Mouse (Mus musculus) embryonic facial prominence, embryonic 13.5 days (tissue): Measurements from ENCODE around the gene Astl. TPM values are rescaled to one million over a fixed set of nuclear protein-coding genes. Genes with fewer than 3 reads are reported as not detected.

Experiments
- ATAC-seq: fragments of 200-750 bp; cut with Nextera tagmentation; 2 replicates; pipeline ENCODE4 v1.8.0; 2017; ENCODE audit warnings: low read depth; ENCODE audit not compliant: insufficient number of reproducible peaks, insufficient read depth, low FRiP score, low TSS enrichment
- H3K27ac ChIP-seq: fragments of 300-500 bp; sonication (generic); 2 replicates; pipeline ENCODE4 v1.5.1; 2015; ENCODE audit warnings: moderate library complexity, mild to moderate bottlenecking, inconsistent platforms
- H3K27me3 ChIP-seq: fragments of 300-500 bp; sonication (generic); 2 replicates; pipeline ENCODE4 v1.6.1; 2015; ENCODE audit warnings: mild to moderate bottlenecking, inconsistent platforms
- H3K36me3 ChIP-seq: fragments of 300-500 bp; sonication (generic); 2 replicates; pipeline ENCODE4 v1.6.1; 2015; ENCODE audit warnings: mild to moderate bottlenecking, inconsistent platforms
- H3K4me1 ChIP-seq: fragments of 300-500 bp; sonication (generic); 2 replicates; pipeline ENCODE4 v1.6.1; 2015; ENCODE audit warnings: inconsistent platforms
- H3K4me2 ChIP-seq: fragments of 300-500 bp; sonication (generic); 2 replicates; pipeline ENCODE4 v1.6.1; 2015; ENCODE audit warnings: moderate library complexity, mild to moderate bottlenecking, inconsistent platforms
- H3K4me3 ChIP-seq: fragments of 300-500 bp; sonication (generic); 2 replicates; pipeline ENCODE4 v1.5.1; 2015; ENCODE audit warnings: mild to moderate bottlenecking, inconsistent platforms
- H3K9ac ChIP-seq: fragments of 300-500 bp; sonication (generic); 2 replicates; pipeline ENCODE4 v1.6.1; 2015; ENCODE audit warnings: mild to moderate bottlenecking, inconsistent platforms
- H3K9me3 ChIP-seq: fragments of 300-500 bp; sonication (generic); 2 replicates; pipeline ENCODE4 v1.6.1; 2016; ENCODE audit warnings: inconsistent platforms
- WGBS: fragments of 180-500 bp; shearing (Covaris S2); methylation state at CpG from one replicate; pipeline ENCODE4 v1.1.7; 2015; ENCODE audit warnings: mixed read lengths; 5-methylcytosine and 5-hydroxymethylcytosine counted together
- polyA plus RNA-seq: library from polyadenylated mRNA; unstranded; fragments of >200 nt; fragmentation: Nextera tagmentation; extraction: Ambion mirVana; gene quantifications from 2 replicates; pipeline ENCODE4 v1.2.1, GENCODE M21; 2015

Astl gene
- polyA plus RNA-seq, 1 experiment from 2014 or later = 0.76 TPM

- H3K27ac ChIP-seq = no peak overlapping the region
- no peak overlapping the region for H3K9ac ChIP-seq
- H3K4me3 ChIP-seq = no peak overlapping the region
- ATAC-seq = no peak
- no peak overlapping the region for H3K4me2 ChIP-seq
- 48% methylated on average over 9 of the region's 9 CpGs for WGBS
- no peaks in the 10 kb centered on the region for H3K4me1 ChIP-seq
- H3K27me3 ChIP-seq = peaks cover 20% of the 10 kb centered on the region
- H3K36me3 ChIP-seq = no peaks in the 10 kb centered on the region
- H3K9me3 ChIP-seq = no peaks in the 10 kb centered on the region
Observed at GRCm38 (mm10) chr2:127370561-127371483, 32.4 kb downstream of the Astl start.

- H3K4me3 ChIP-seq = no peak overlapping the region
- ATAC-seq = no peak
- no peak overlapping the region for H3K27ac ChIP-seq
- no peak overlapping the region for H3K9ac ChIP-seq
- peaks cover 13% of the 10 kb centered on the region for H3K27me3 ChIP-seq
- no peaks in the 10 kb centered on the region for H3K9me3 ChIP-seq
- WGBS = 79% methylated on average over 1 of the region's 1 CpGs
- H3K36me3 ChIP-seq = no peaks in the 10 kb centered on the region
- no peaks in the 10 kb centered on the region for H3K4me1 ChIP-seq
- H3K4me2 ChIP-seq = no peak overlapping the region
Observed at GRCm38 (mm10) chr2:127371484-127371861, 33.0 kb downstream of the Astl start.

- Histone ChIP-seq H3K4me2 (no peak overlapping the region), H3K9ac (no peak overlapping the region), H3K27ac (no peak overlapping the region), H3K27me3 (peaks cover 7% of the 10 kb centered on the region), H3K9me3 (no peaks in the 10 kb centered on the region), H3K4me1 (no peaks in the 10 kb centered on the region), H3K4me3 (no peak overlapping the region), H3K36me3 (no peaks in the 10 kb centered on the region)
- 92% methylated on average over 2 of the region's 2 CpGs for WGBS
- no peak for ATAC-seq
Observed at GRCm38 (mm10) chr2:127372082-127372481, 33.6 kb downstream of the Astl start.

- 89% methylated on average over 3 of the region's 3 CpGs for WGBS
- ATAC-seq = no peak
- H3K36me3 ChIP-seq = no peaks in the 10 kb centered on the region
- H3K9me3 ChIP-seq = no peaks in the 10 kb centered on the region
- no peak overlapping the region for H3K4me2 ChIP-seq
- no peak overlapping the region for H3K9ac ChIP-seq
- H3K27me3 ChIP-seq = no peaks in the 10 kb centered on the region
- H3K4me3 ChIP-seq = no peak overlapping the region
- H3K4me1 ChIP-seq = no peaks in the 10 kb centered on the region
- no peak overlapping the region for H3K27ac ChIP-seq
Observed at GRCm38 (mm10) chr2:127374131-127374530, 35.7 kb downstream of the Astl start.

- H3K27ac ChIP-seq = no peak overlapping the region
- no peak for ATAC-seq
Observed at GRCm38 (mm10) chr2:127375087-127375486, 36.6 kb downstream of the Astl start.

GRCm38 (mm10) chr2:127375759-127376341, 37.4 kb downstream of the Astl start:
- H3K4me3 ChIP-seq = no peak overlapping the region
- no peak for ATAC-seq
- no peak overlapping the region for H3K27ac ChIP-seq

More at GRCm38 (mm10) chr2:127375087-127375486, 36.6 kb downstream of the Astl start:
- Histone ChIP-seq H3K36me3 (no peaks in the 10 kb centered on the region), H3K4me1 (no peaks in the 10 kb centered on the region), H3K9ac (no peak overlapping the region), H3K4me2 (no peak overlapping the region), H3K27me3 (no peaks in the 10 kb centered on the region), H3K4me3 (no peak overlapping the region), H3K9me3 (no peaks in the 10 kb centered on the region)
- 74% methylated on average over 3 of the region's 3 CpGs for WGBS

GRCm38 (mm10) chr2:127376423-127377051, 38.1 kb downstream of the Astl start:
- Histone ChIP-seq H3K4me2 (no peak overlapping the region), H3K4me3 (no peak overlapping the region), H3K9me3 (no peaks in the 10 kb centered on the region), H3K27ac (no peak overlapping the region), H3K9ac (no peak overlapping the region), H3K27me3 (no peaks in the 10 kb centered on the region), H3K4me1 (no peaks in the 10 kb centered on the region), H3K36me3 (no peaks in the 10 kb centered on the region)
- ATAC-seq = no peak
- 72% methylated on average over 6 of the region's 6 CpGs for WGBS

More at GRCm38 (mm10) chr2:127375759-127376341, 37.4 kb downstream of the Astl start:
- Histone ChIP-seq H3K9me3 (no peaks in the 10 kb centered on the region), H3K9ac (no peak overlapping the region), H3K36me3 (no peaks in the 10 kb centered on the region), H3K4me2 (no peak overlapping the region), H3K4me1 (no peaks in the 10 kb centered on the region), H3K27me3 (no peaks in the 10 kb centered on the region)
- WGBS = 57% methylated on average over 7 of the region's 7 CpGs

GRCm38 (mm10) chr2:127377942-127378610, 39.6 kb downstream of the Astl start:
- H3K27me3 ChIP-seq = no peaks in the 10 kb centered on the region
- H3K4me1 ChIP-seq = no peaks in the 10 kb centered on the region
- ATAC-seq = no peak
- no peak overlapping the region for H3K4me2 ChIP-seq
- no peaks in the 10 kb centered on the region for H3K36me3 ChIP-seq
- no peak overlapping the region for H3K27ac ChIP-seq
- no peaks in the 10 kb centered on the region for H3K9me3 ChIP-seq
- H3K9ac ChIP-seq = no peak overlapping the region
- WGBS = 60% methylated on average over 7 of the region's 7 CpGs
- H3K4me3 ChIP-seq = no peak overlapping the region

GRCm38 (mm10) chr2:127378611-127378990, 40.2 kb downstream of the Astl start:
- WGBS = 61% methylated on average over 7 of the region's 7 CpGs

GRCm38 (mm10) chr2:127379250-127379649, 40.8 kb downstream of the Astl start:
- ATAC-seq = no peak
- Histone ChIP-seq H3K4me3 (no peak overlapping the region), H3K4me2 (no peak overlapping the region), H3K9ac (no peak overlapping the region), H3K27me3 (no peaks in the 10 kb centered on the region), H3K27ac (no peak overlapping the region), H3K36me3 (no peaks in the 10 kb centered on the region), H3K4me1 (no peaks in the 10 kb centered on the region), H3K9me3 (no peaks in the 10 kb centered on the region)
- 75% methylated on average over 3 of the region's 3 CpGs for WGBS

More at GRCm38 (mm10) chr2:127378611-127378990, 40.2 kb downstream of the Astl start:
- Histone ChIP-seq H3K27me3 (no peaks in the 10 kb centered on the region), H3K4me1 (no peaks in the 10 kb centered on the region), H3K9me3 (no peaks in the 10 kb centered on the region), H3K27ac (no peak overlapping the region), H3K36me3 (no peaks in the 10 kb centered on the region), H3K9ac (no peak overlapping the region), H3K4me3 (no peak overlapping the region), H3K4me2 (no peak overlapping the region)
- no peak for ATAC-seq

GRCm38 (mm10) chr2:127383881-127384280, 45.4 kb downstream of the Astl start:
- Histone ChIP-seq H3K27ac (no peak overlapping the region), H3K4me1 (no peaks in the 10 kb centered on the region), H3K27me3 (no peaks in the 10 kb centered on the region), H3K4me2 (no peak overlapping the region), H3K4me3 (no peak overlapping the region), H3K9ac (no peak overlapping the region), H3K9me3 (no peaks in the 10 kb centered on the region), H3K36me3 (no peaks in the 10 kb centered on the region)
- ATAC-seq = no peak
- 72% methylated on average over 7 of the region's 7 CpGs for WGBS
